Mouse (Mus musculus) splenic B cell, adult 2 months (primary cell): Measurements from ENCODE around the gene Eml5.

ENCODE experiments used
- DNase-seq: peaks from one replicate; pipeline ENCODE4 v3.0.0-alpha.2; 2011; ENCODE audit warnings: low read depth, low spot score
- H3K27me3 ChIP-seq: 2 replicates; pipeline ENCODE4 v1.6.1; 2012; ENCODE audit warnings: mild to moderate bottlenecking, low read length, moderate library complexity, mixed read lengths; ENCODE audit not compliant: control insufficient read depth, poor library complexity, insufficient read depth, severe bottlenecking
- H3K36me3 ChIP-seq: 2 replicates; pipeline ENCODE4 v1.6.1; 2012; ENCODE audit warnings: mild to moderate bottlenecking, low read length, moderate library complexity, mixed read lengths; ENCODE audit not compliant: control insufficient read depth, poor library complexity, insufficient read depth, severe bottlenecking

The Eml5 gene

DNA sequence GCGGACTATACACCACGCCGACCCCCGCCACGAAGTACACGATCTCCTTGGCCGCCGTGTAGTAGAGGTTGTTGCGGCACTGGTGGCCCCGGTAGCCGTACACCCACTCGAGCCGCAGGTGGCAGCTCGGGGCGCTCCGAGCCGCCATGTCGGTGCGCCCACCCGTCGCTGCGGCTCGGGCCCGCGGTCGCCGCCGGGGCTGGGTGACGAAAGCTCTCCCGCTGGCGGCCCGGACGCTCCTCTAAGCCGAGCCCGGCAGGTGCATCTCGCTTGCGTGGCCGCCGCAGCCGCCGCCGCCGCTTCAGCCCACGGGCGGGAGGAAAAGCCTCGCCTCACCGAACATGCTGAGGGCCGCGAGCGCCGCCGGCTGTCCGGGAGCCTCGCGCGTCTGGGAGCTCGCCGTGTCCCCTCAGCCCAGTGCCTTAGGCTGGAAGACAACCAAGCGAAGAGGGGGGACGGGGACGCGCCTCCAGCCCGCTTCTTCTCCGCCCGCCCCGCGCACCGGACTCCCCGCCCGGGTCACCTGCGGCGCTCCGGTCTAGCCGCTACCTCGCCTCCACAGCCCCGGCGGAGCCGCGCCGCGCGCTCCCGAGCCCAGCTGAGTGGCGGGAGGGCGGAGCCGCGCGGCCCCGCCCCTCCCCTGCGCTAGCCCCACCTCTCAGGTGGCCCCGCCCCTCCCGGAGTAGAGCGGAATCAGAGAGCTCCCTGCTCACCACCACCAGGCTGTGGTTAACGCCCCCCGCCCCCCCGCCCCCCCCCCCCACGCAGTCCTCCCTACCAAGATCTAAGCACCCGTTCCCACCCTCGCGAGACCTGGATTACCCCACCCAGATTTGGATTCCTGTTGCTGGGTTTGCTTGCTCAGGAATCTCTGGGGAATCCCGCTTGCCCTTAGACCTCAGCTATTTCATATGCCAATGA is at the start of gene Eml5:
Gene Eml5, minus strand, starts transcription at position 604 of the 921 bp plus-strand sequence.
- Histone ChIP-seq H3K27me3 (no peaks in the 10 kb centered on the region; the same call in 1 of the 2 replicates), H3K36me3 (no peaks in the 10 kb centered on the region)
- peak; percentile 87 for DNase-seq

GRCm38 (mm10) chr12:98932856-98933255 is 31.6 kb upstream of the Eml5 start:
- no peak for DNase-seq
- no peaks in the 10 kb centered on the region for H3K27me3 ChIP-seq
- H3K36me3 ChIP-seq: no peaks in the 10 kb centered on the region

DNA sequence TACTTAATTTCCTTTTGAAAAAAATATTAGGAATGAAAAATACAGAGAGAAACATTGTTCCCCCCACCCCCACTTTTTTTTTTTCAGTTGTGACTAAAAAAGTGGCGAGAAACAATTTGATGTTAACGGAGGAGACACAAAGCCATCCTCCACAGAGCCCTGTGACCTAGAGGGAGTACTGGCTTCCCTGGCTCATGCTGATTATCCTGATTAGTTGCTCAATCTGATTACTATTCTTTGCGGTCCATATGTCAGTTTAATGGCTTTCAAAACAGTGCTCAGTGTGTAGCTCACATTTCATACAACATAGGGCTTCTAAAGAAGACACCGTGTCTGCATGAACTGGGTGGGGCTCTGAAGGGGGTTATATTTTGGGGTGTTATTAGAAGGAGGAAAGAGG is 31.2 kb upstream of the Eml5 start:
- no peak for DNase-seq
- no peaks in the 10 kb centered on the region for H3K27me3 ChIP-seq
- no peaks in the 10 kb centered on the region for H3K36me3 ChIP-seq

GRCm38 (mm10) chr12:98931174-98931573 is 29.9 kb upstream of the Eml5 start:
- no peak for DNase-seq
- no peaks in the 10 kb centered on the region for H3K27me3 ChIP-seq
- no peaks in the 10 kb centered on the region for H3K36me3 ChIP-seq

DNA sequence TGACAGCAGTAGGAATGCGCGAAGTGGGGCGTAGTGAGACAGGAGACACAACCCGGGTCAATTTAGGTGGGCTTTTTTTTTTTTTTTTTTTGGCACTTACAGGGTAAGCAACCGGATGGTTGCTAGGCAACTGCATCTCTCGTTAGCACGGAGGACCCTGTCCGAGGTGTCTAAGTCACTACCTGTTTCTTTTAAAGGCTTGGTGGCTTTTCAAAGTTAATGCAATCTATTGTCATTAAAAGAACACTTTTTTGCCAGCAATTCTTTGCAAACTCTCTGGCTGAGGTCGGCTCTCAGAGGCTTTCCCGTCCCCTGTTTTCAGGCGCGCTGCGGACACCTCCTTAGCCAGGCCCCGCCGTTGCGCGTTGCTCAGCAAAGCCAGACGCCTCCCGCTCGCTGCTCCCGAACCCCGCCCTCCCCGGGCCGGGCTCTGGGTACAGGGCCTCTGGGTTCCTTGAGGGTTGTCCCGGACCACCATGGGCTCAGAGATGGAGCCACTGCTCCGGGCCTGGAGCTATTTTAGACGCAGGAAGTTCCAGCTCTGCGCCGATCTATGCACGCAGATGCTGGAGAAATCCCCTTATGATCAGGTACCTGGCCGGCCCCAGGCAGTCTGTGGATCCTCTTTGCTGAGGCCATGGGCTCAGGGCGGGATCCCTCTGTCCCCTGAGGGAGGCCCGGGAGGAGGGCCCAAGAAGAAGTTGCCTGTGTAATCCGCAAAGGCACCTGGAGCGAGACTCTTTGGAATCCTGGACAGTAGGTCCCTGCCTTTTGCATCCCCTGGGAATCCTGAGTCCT is 19.1 kb upstream of the Eml5 start, which contains the start of gene Ttc8:
Gene Ttc8, plus strand, starts transcription at position 381 of the 798 bp plus-strand sequence.
- no peaks in the 10 kb centered on the region for H3K27me3 ChIP-seq
- H3K36me3 ChIP-seq: no peaks in the 10 kb centered on the region
- DNase-seq: peak; percentile 74

DNA sequence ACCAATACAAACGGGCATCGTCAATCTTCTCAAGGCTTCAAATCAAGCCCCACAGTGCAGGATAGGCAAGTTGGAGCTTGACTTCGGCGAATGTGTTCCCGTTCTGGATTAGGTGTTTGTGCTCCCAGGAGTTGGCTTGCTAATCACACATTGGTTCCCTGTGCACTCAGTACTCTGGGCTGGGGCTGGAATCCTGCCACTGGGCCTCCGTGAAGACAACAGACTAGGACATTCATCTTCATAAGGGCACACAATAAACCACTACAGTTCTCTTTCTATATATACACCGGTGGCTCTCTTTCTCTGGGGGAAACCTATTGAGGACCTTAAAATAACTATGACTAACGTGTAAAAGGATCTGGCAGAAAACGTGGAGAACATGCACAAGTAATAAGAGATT is 8.8 kb upstream of the Eml5 start:
- H3K27me3 ChIP-seq: no peaks in the 10 kb centered on the region
- DNase-seq: no peak
- no peaks in the 10 kb centered on the region for H3K36me3 ChIP-seq

- Histone ChIP-seq H3K36me3 (no peaks in the 10 kb centered on the region), H3K27me3 (no peaks in the 10 kb centered on the region)
- DNase-seq: no peak
These were observed 4.2 kb upstream of the Eml5 start for GRCm38 (mm10) chr12:98905466-98905865.

- DNase-seq: peak; percentile 36
- Histone ChIP-seq H3K27me3 (no peaks in the 10 kb centered on the region; the same call in 1 of the 2 replicates), H3K36me3 (no peaks in the 10 kb centered on the region)
These were observed 873 bp downstream of the Eml5 start for GRCm38 (mm10) chr12:98900341-98900880.

DNA sequence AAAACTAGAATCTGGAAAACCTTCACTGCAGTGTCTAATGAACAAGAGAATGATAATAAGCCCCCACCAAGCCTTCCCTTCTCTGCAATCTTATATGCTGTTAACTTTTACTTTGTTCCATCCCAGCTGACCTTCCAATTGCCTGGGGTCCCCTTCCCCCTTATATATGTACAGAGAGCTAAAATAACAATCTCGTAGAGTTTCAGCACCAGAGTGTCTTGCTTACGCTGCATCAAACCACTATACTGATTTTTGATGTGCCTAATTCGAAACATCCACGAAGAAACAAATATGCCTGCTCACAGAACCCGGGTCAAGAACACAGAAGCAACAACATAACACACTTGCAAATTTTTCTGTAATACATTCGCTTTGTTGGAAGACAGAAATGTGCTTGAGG is 1.6 kb downstream of the Eml5 start:
- Histone ChIP-seq H3K36me3 (no peaks in the 10 kb centered on the region), H3K27me3 (no peaks in the 10 kb centered on the region; the same call in 1 of the 2 replicates)
- no peak for DNase-seq

GRCm38 (mm10) chr12:98896761-98897160 is 4.5 kb downstream of the Eml5 start:
- Histone ChIP-seq H3K36me3 (no peaks in the 10 kb centered on the region), H3K27me3 (no peaks in the 10 kb centered on the region; the same call in 1 of the 2 replicates)
- peak; percentile 13 for DNase-seq

- Histone ChIP-seq H3K36me3 (no peaks in the 10 kb centered on the region), H3K27me3 (no peaks in the 10 kb centered on the region)
- peak; percentile 51 for DNase-seq
These were observed 16.8 kb downstream of the Eml5 start for GRCm38 (mm10) chr12:98884515-98884914.

DNA sequence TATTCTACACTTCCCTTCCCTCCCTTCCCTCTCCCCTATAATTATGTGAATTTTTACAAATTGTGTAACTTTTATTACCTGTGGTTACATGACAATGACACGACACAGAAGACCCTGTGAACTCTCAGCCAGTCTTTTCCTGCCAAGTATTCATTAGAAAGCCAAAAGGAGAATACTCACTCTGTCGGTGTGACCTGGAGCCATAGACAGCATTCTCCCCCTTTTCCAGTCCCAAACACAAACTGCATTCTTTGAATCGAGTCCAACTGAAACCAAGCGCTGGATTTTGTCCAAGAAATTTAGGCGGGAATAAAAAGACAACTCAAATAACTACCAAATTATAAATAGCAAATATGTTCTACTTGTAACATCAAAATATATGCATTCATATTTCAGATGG is 19.5 kb downstream of the Eml5 start:
- Histone ChIP-seq H3K27me3 (no peaks in the 10 kb centered on the region), H3K36me3 (no peaks in the 10 kb centered on the region)
- DNase-seq: no peak

DNA sequence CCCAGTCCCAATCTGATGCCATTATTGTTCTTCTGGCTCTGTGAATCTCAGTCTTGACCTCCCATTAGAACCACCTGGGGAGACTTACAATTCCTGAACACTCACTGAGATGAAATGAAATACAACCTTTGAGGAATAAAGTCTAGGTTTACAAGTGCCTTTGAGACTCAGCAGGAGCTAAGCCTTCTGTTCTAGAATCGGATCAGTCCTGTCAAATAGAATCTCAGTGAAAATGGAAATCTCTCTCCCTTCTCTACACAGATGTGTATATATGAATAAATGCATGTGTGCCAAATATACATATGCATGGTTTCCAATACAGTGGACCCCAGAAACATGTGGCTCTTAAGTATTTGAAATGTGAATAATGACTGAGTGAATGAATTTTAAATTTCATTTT is 22.6 kb downstream of the Eml5 start:
- H3K36me3 ChIP-seq: no peaks in the 10 kb centered on the region

GRCm38 (mm10) chr12:98875216-98875615 is 26.1 kb downstream of the Eml5 start:
- DNase-seq: no peak
- Histone ChIP-seq H3K27me3 (no peaks in the 10 kb centered on the region), H3K36me3 (0 out of 2 replicates have a peak, but pooled peaks cover 2% of the 10 kb centered on the region)

More for the DNA sequence above, 22.6 kb downstream of the Eml5 start:
- H3K27me3 ChIP-seq: no peaks in the 10 kb centered on the region
- DNase-seq: no peak
